Mouse (Mus musculus) cerebellum, adult 11-12 months (tissue): ENCODE data around the gene Sdhc.

ENCODE experiments used
- DNase-seq: peaks from one replicate; pipeline ENCODE4 v3.0.0; 2022

The Sdhc gene

GRCm38 (mm10) chr1:171149974-171150760 is at the start of gene Sdhc, which contains the start of gene Mpz:
Gene Sdhc (minus strand): TSS chr1:171150603.
Gene Mpz (plus strand): TSS chr1:171150711.
- DNase-seq, result peak; percentile 94

GRCm38 (mm10) chr1:171199532-171199931 is 49.1 kb upstream of the Sdhc start:
- no peak for DNase-seq

GRCm38 (mm10) chr1:171195887-171196397 is 45.5 kb upstream of the Sdhc start, which contains the start of gene Pcp4l1:
Gene Pcp4l1 (minus strand): TSS chr1:171196268.
- peak; percentile 37 for DNase-seq

GRCm38 (mm10) chr1:171195046-171195822 is 44.8 kb upstream of the Sdhc start:
- DNase-seq, result no peak

GRCm38 (mm10) chr1:171193911-171194830 is 43.8 kb upstream of the Sdhc start:
- no peak for DNase-seq

- DNase-seq, result no peak
Measured at GRCm38 (mm10) chr1:171193093-171193840, 42.9 kb upstream of the Sdhc start.

GRCm38 (mm10) chr1:171192283-171192682 is 41.9 kb upstream of the Sdhc start:
- no peak for DNase-seq

- no peak for DNase-seq
Measured at GRCm38 (mm10) chr1:171190832-171191231, 40.4 kb upstream of the Sdhc start.

GRCm38 (mm10) chr1:171189476-171190114 is 39.2 kb upstream of the Sdhc start:
- no peak for DNase-seq

- DNase-seq, result no peak
Measured at GRCm38 (mm10) chr1:171189046-171189445, 38.6 kb upstream of the Sdhc start.

GRCm38 (mm10) chr1:171187851-171188700 is 37.7 kb upstream of the Sdhc start:
- no peak for DNase-seq

- DNase-seq, result no peak
Measured at GRCm38 (mm10) chr1:171185655-171186054, 35.3 kb upstream of the Sdhc start.

GRCm38 (mm10) chr1:171184314-171184713 is 33.9 kb upstream of the Sdhc start:
- no peak for DNase-seq

GRCm38 (mm10) chr1:171183620-171184019 is 33.2 kb upstream of the Sdhc start:
- DNase-seq, result no peak

GRCm38 (mm10) chr1:171183025-171183424 is 32.6 kb upstream of the Sdhc start:
- no peak for DNase-seq

- no peak for DNase-seq
Measured at GRCm38 (mm10) chr1:171179487-171180171, 29.2 kb upstream of the Sdhc start.

- no peak for DNase-seq
Measured at GRCm38 (mm10) chr1:171172779-171173178, 22.4 kb upstream of the Sdhc start.

- DNase-seq, result no peak
Measured at GRCm38 (mm10) chr1:171171138-171171537, 20.7 kb upstream of the Sdhc start.

GRCm38 (mm10) chr1:171169913-171170312 is 19.5 kb upstream of the Sdhc start:
- no peak for DNase-seq

GRCm38 (mm10) chr1:171168906-171169305 is 18.5 kb upstream of the Sdhc start:
- no peak for DNase-seq
